Mouse (Mus musculus): ENCODE results near the gene Tprgl. TPM values are rescaled to one million over a fixed set of nuclear protein-coding genes. Genes with fewer than 3 reads are reported as not detected.

Gene Tprgl
- total RNA-seq, 1 experiment from 2014 or later = 161 TPM

DNA sequence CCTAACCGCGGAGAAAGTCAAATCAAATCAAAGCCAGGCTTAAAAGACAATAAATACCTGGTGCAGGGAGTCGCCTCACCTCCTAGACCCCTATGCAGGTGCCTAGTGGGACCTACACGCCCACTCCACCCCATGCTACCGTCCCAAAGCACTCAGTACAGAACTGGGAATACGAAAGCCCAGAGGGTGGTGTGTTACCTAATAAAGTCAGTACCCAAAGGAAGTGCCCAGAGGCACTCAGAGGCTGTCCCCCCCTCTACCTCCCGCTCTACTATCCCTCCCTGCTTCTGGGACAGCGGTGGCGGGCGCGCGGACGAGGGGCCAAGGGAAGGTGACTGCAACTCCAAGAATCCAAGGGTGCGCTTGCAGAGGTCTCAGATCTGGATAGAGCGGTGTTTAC is 9.6 kb upstream of the Tprgl start:
- ATAC-seq (ENCODE audit: extremely low read depth, insufficient number of reproducible peaks, low FRiP score, poor library complexity, severe bottlenecking) = no peak

- ATAC-seq (ENCODE audit: extremely low read depth, insufficient number of reproducible peaks, low FRiP score, poor library complexity, severe bottlenecking) = no peak
Measured at GRCm38 (mm10) chr4:154167053-154167452, 6.6 kb upstream of the Tprgl start.

GRCm38 (mm10) chr4:154163296-154163695 is 2.8 kb upstream of the Tprgl start:
- ATAC-seq (ENCODE audit: extremely low read depth, insufficient number of reproducible peaks, low FRiP score, poor library complexity, severe bottlenecking) = no peak; the same call in 1 of the 2 replicates

DNA sequence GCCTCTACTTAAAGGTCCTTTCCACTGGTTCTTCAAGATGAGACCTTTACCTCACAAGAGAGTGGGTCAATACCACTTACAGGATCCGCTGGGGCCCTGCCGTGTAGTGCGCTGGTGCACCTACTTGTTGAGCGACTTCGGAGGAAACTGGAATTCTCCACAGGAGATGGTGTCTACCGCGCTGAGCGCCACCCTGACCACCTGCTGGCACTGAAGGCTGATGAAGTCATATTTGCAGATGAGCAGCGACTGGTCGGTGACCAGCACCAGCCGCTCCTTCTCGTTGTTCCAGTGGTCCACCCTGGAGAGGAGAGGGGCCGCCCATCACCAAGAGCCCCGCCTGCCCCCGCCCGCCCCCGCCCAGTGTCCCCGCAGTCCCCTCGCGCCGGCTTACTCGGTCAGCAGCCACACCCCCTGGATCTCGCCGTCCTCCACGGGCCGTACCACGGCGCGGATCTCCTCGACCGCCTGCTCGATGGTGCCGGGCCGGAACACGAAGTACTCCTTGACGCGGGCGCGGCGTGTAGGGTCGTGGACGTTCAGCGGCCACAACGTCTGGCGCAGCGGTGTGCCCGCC is 417 bp downstream of the Tprgl start:
- no peak for ATAC-seq (ENCODE audit: extremely low read depth, insufficient number of reproducible peaks, low FRiP score, poor library complexity, severe bottlenecking)

DNA sequence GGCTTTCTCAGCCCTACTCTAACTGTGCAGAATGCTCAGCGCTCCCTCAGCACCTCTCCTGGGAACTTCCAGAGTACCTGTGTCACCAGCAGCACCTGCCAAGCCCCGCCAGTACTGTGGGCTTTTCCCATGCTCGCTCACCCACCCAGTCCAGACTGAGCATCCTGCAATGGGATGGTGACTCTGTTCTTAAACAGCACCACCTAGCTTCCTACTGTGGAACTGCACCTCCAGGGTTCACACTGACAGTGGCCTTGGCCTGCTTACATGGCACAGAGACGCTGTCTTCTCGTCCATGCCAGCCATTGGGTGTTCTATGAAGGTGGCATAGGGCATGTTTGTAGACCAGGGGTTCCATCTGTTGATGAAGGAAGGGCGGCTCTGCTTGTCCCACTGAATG is 1.5 kb downstream of the Tprgl start:
- peak; percentile 63 for ATAC-seq (ENCODE audit: extremely low read depth, insufficient number of reproducible peaks, low FRiP score, poor library complexity, severe bottlenecking)

- ATAC-seq (ENCODE audit: extremely low read depth, insufficient number of reproducible peaks, low FRiP score, poor library complexity, severe bottlenecking) = no peak
Measured at GRCm38 (mm10) chr4:154157970-154158662, 2.4 kb downstream of the Tprgl start.

DNA sequence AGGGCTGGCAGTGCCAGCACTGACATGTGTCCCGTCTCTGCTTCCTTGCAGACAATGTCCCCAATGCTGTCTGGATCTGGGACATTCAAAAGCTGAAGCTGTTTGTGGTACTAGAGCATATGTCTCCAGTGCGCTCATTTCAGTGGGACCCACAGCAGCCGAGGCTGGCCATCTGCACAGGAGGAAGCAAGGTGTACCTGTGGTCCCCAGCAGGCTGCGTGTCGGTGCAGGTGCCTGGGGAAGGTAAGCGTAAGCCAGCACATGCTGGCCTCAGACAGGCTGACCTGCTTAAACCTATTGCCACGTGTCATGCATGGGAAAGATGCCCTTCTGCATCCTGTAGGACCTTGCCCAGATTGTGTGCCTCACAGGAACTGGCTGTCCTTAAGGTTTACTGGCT is 4.4 kb downstream of the Tprgl start:
- no peak for ATAC-seq (ENCODE audit: extremely low read depth, insufficient number of reproducible peaks, low FRiP score, poor library complexity, severe bottlenecking)

DNA sequence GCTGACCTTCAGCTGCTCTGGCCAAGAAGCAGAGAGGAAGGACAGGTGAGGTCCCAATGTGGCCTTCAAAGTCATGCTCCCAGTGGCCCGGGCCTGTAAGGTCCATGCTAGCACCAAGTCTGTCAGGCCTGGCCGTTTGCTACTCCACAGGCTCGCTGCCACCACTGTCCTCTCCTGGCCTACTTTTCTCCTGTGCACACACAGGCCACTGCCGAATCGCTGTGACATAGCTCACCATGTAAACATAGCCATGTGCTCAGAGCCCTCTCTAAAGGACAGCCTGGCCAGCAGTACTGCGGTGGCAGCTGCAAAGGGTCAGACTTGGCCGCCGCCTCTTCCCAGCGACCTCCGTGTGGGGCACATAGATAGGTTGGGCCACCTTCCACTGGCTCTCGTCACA is 6.4 kb downstream of the Tprgl start:
- ATAC-seq (ENCODE audit: extremely low read depth, insufficient number of reproducible peaks, low FRiP score, poor library complexity, severe bottlenecking) = no peak

DNA sequence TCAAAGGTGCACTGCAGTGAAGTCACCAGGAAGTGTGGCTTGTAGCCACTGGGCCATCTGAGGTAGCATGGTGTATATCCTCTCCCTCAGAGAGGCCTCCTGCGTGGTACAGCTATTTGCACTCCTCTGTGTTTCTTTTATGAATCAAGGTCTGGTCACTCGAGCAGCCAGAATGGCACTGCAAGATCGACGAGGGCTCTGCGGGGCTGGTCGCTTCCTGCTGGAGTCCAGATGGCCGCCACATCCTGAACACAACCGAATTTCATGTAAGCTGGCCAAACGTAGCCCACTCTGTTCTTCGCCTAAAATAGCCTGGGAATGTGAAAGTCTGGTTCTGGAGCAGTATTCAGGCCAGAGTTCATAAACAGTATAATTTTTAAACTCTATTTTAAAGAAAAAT is 14.1 kb downstream of the Tprgl start:
- no peak for ATAC-seq (ENCODE audit: extremely low read depth, insufficient number of reproducible peaks, low FRiP score, poor library complexity, severe bottlenecking)

GRCm38 (mm10) chr4:154144712-154145111 is 15.8 kb downstream of the Tprgl start:
- no peak for ATAC-seq (ENCODE audit: extremely low read depth, insufficient number of reproducible peaks, low FRiP score, poor library complexity, severe bottlenecking)

- ATAC-seq (ENCODE audit: extremely low read depth, insufficient number of reproducible peaks, low FRiP score, poor library complexity, severe bottlenecking) = peak; percentile 96
Measured at GRCm38 (mm10) chr4:154142211-154143040, 18.0 kb downstream of the Tprgl start, which contains the start of gene Wrap73. Gene Wrap73, plus strand, starts transcription at chr4:154142372.

- no peak for ATAC-seq (ENCODE audit: extremely low read depth, insufficient number of reproducible peaks, low FRiP score, poor library complexity, severe bottlenecking)
Measured at GRCm38 (mm10) chr4:154141009-154141867, 19.2 kb downstream of the Tprgl start.

DNA sequence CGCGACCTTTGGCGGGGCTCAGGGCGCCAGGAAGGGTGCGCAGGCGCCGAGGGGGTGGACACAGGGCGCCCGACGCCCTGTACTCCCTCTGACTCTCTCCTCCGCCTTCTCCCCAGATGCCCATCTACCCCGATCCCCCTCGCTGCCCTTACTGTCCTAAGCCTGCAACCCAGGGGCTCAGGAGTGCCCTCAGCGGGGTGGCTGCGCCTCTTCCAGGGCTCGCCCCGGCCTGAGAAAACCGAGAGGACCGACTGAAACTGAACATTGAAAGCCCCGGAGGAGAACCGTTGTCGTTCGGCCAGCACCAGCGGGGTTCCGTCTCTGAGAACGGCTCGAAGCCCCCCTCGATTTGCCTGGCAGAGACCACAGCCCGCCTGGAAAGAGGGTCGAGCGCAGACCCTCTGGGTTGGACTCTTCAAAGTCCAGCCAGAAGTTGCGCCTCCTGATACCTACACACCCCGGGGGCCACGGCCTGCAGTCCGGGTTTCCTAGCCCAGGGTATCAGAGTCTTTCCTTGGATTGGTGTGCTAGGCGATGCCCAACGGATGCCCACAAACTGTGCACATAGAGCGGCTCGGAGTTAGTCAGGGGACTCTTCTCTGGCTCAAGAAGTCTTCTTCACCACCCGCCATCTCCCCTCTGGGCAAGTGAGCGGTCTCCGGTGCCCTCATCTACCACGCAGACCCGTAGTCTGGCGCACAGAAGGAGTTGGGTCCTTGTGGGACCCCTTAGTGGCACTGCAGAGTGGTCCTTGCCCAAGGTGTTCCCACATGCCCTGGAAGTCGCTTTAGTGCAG is 20.1 kb downstream of the Tprgl start:
- ATAC-seq (ENCODE audit: extremely low read depth, insufficient number of reproducible peaks, low FRiP score, poor library complexity, severe bottlenecking) = no peak

DNA sequence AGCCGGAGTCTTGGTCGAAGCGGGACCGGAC is 20.5 kb downstream of the Tprgl start, which contains the start of gene Trp73:
TSS of gene Trp73 (minus strand) at position 27 of the 31 bp plus-strand sequence.
- no peak for ATAC-seq (ENCODE audit: extremely low read depth, insufficient number of reproducible peaks, low FRiP score, poor library complexity, severe bottlenecking)

DNA sequence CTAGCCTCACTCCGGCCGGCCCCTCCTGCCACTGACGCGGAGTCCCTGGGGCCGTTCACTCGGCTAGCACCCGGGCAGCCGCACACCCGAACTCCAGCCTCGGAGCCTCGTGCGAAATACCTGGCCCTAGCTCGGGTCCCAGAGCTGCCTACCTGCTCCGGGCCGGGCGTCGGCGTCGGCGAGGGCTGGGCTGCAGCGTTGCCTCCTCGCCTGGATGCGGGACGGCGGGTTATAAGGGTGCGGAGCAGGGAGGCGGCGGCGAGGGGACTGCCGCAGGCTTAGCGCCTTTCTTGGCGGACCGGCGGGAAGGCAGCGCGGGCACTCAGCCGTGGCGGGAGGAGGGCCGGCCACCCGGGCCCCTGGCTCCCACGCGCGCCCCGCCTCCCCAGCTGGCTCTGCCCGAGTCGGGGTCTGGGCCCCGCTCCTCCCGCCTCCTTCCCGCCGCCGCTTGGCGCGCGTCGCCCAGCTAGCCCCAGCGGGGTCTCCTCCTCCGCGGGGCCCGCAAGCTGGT is 20.7 kb downstream of the Tprgl start:
- ATAC-seq (ENCODE audit: extremely low read depth, insufficient number of reproducible peaks, low FRiP score, poor library complexity, severe bottlenecking) = no peak

DNA sequence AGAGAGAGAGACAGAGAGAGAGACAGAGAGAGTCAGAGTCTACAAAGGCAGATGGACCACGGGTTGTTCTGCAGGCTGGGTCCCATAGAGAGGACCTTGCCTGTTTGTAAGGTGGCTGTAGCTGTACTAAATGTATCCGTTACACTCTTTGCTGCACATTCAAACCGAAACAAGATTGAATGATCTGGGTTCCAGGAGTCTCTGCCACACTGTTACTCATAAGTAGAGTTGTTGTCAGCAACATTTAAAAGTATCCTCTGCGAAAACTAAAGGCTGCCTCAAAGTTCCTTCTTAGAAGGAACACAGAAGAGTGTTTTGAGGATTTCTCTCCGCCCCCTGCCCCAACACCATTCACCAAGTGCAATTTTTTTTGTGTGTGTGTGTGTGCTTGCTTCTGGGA is 23.3 kb downstream of the Tprgl start:
- ATAC-seq (ENCODE audit: extremely low read depth, insufficient number of reproducible peaks, low FRiP score, poor library complexity, severe bottlenecking) = no peak

- no peak for ATAC-seq (ENCODE audit: extremely low read depth, insufficient number of reproducible peaks, low FRiP score, poor library complexity, severe bottlenecking)
Measured at GRCm38 (mm10) chr4:154134803-154135202, 25.7 kb downstream of the Tprgl start.

DNA sequence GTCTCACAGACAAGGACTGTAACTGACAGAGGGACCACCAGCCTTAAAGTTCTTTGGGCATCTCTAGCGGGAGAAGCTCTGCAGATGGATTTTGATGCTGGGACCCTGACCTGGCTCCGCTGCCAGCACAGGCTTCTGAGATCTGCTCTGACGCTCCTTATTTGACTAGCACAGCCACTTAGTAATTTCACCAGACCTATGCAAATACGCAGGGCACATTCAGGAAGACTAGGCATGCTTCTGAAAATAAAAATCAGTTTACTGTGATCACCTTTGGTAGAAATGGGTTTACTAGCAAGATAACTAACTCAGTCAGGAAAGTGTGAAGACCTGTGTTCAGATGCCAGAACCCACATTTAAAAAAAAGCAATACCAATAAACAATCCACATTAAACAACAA is 28.6 kb downstream of the Tprgl start:
- no peak for ATAC-seq (ENCODE audit: extremely low read depth, insufficient number of reproducible peaks, low FRiP score, poor library complexity, severe bottlenecking)

GRCm38 (mm10) chr4:154129950-154130349 is 30.5 kb downstream of the Tprgl start:
- ATAC-seq (ENCODE audit: extremely low read depth, insufficient number of reproducible peaks, low FRiP score, poor library complexity, severe bottlenecking) = no peak
